Mouse (Mus musculus) cerebellum, adult 9-11 months (tissue): ENCODE data around the gene Nol9.

Experiments used
- DNase-seq: peaks from one replicate; pipeline ENCODE4 v3.0.0; 2022

The Nol9 gene

DNA sequence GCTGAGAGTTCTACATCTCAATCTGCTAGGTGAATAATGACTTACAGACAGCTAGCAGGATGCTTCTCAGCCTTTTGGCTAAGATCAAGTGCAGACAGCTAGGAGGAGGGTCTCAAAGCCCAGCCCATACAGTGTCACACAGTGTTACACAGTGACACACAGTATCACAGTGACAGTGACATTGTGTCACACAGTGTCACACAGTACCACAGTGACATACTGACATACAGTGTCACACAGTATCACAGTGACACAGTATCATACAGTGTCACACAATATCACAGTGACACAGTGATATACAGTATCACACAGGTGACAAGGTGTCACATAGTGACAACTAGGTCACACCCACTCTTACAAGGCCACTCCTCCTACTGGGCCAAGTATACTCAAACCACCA is 28.2 kb downstream of the Nol9 start:
- no peak for DNase-seq

DNA sequence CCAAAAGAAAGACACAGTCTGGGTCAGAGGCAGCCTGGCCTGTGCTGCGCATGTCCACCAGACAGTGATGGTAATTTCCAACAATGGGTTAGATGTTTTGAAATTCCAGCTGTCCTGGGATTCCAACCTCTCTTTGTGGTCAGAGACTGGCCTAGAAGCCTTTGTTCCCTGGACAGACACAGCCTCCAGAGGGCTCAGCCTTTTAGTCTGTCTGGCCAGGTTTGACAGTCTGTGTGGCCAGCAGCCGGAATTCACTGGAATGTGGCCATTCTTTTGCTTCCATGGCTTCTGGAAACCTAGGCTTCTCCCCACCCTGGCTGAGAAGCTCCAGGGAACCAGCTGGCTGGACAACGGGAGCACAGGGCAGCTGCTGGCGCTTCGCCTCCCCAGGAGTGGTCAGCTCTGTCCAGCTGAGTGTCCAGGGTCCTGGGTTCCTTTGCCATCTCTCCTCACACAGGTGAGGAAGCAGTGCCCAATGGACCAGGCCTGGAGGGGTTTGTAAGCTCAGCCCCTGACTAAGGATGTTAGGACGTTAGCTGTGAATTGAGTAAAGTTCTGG is 29.1 kb downstream of the Nol9 start:
- DNase-seq: no peak

DNA sequence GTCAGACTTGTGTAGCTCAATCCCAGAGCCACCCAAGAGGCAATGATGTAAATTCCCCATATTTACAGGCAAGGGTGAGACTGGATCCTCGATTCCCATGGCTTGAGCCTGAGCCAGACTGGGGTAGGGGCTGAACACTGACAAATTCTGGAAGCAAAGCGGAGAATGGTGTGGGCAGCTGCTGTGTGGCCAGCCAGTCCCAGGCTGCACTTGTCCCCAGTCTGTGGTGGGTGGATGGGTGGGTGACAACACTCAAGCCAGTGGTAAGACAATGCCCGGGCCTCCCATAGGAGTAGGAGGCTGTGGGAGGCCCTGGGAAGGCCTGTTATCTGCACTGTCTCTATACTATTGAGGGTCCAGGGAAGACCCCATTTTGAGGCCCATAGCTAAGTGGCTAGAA is 30.1 kb downstream of the Nol9 start:
- DNase-seq: no peak

DNA sequence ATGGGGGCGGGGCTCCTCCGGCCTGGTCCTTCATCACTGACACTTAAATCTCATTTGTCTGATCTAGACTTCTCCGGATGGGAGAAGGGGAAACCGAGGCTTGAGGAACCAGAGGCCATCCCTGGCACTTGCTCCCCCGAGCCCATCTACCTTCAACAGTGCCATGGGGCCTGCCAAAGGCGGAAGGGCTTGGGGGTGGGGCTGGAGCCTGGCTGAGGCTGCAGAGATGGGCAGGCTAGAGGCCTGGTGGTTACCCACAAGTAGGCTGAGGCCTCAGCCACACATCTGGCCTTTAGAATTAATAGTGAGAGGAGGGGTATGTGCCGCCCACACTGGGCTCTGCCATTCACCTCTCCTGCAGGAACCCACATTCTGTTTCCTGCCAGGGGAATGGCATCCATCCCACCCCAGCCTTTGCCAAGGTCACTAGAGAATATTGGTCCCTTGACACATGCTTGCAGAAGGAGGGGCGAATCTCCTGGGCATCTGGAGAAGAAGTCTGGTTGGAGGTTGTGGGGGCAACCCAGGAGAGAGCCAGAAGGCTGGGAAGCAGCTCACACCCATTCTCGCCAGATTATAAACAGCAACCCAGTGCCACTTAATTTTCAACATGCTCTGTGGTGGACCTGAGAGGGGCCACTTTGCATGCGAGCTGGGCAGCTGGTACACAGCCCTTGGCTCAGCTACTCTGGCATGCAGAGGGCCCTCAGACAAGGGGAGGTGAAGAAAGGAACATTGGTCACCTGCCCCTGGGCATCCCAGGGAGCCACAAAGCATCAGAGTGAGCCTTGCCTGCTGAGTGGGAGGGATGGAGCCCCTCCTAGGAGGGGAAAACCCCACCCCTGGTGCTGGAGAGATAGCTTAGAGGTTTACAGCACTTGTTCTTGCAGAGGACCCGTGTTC is 31.6 kb downstream of the Nol9 start:
- DNase-seq: no peak

DNA sequence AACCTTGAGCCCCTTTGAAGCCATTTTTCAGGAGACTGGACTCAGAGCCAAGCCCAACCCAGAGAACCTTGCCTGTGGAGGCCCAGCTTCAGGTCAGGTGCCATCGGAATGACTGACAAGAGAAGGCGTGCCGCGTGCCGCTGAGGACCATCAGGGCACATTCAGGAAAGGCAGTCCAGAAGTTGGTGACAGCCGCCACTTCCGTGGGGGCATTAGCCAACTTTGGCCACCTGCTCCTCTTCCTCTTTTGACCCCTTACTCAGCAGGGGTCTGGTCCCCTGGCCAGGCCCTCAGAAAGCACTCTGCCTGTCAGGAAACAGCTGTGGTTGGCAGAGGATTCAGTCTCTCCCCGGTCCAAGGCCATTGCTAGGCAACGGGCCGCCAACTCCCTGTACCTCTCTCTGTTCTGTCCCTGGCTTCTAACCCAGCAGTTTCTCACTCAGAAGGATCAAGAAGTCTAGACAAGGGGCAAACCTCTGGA is 33.0 kb downstream of the Nol9 start, which contains the start of gene Plekhg5:
Gene Plekhg5, plus strand, starts transcription at position 378 of the 481 bp plus-strand sequence.
- DNase-seq: no peak

DNA sequence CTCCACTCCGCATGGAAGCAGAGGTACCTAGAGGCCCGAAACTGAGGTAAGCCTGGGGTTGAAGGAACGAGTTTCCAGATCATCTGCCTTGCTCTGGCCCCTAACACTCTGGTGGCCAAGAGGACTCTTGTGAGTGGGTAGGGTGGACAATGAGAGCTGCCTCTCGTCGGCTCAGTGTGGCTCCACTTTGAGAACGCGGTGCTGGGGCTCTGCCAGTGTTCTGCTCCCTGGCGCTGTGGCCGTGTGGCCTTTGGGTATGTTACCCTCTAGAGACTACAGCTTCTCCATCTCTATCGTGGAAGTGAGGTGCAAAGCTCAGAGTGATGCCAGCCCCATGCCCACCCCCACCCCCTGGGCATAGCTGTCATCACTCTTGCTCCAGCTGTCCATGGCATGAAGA is 33.5 kb downstream of the Nol9 start:
- no peak for DNase-seq

DNA sequence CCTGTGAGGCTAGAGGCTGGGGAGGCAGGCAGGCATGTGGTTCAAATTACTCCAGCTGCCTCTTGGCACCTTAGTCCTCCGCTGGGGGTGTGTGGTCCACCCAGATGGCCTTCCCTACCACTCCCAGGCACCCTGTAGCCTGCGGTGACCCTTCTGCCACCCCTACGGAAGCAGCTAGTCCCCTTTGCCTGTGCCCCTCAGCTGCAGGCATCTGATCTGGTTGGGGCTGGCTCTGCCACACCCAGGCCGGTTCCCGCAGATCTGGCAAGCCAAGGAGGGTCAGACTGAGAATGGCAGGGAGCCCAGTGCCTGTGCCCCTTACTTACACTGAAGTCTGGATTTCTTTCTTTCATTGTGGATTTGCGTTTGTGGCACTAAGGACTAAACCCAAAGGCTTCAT is 34.6 kb downstream of the Nol9 start:
- DNase-seq: no peak

DNA sequence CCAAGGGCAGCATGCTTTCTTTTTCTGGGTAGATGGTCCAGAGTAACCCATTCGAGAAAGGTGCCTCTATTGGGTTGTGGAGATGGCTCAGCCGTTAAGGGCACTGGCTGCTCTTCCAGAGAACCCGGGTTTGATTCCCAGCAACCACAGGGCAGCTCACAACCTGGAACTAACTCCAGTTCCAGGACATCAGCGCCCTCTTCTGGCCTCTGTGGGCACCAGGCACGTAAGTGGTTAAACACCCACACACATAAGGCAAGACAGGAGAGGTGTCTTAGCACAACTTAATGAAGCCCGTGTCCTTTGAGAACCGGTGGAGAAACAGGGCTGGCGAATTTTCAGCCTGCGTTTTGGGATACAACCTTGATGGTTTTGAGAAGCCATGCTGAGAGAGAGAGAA is 35.4 kb downstream of the Nol9 start:
- no peak for DNase-seq

DNA sequence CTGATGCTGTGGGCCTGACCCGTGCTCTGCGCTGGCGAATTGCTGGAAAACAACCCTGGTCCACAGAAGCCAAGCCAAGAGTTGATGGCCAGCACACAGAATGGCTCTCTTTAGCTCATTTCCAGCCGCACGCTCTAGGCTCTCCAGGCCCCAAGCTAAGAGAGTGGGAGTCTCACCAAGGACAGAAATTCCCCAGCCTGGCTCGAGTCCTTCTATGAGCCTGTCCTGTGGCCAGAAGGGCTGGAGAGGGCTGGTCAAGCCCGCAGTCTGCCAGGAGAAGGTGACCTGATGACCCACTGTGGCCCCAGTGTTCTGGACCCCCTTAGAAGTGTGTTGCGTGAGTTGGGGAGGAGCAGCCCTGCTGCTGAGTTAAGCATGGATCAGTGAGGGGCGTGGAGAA is 38.1 kb downstream of the Nol9 start:
- DNase-seq: no peak

DNA sequence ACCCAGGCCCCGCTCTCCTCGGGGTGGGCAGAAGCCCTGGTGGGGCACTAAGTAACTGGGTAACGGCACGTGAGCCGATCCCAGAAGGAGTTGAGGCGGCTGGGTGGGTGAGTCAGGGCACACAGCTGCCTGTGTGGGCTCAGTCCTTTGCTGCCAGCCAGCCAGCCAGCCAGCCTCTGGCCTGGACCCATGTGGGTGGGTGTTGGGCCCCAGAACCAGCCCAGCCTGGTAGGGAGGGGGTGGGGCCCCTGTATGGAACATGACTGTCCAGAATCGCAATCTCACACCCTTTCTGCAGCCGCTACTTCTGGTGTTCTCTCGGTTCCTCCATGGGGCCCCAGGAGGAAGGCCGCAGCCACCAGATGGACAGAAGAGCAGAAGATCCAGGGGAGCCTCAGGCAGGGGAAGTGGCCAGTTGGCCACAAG is 39.0 kb downstream of the Nol9 start:
- DNase-seq: no peak

DNA sequence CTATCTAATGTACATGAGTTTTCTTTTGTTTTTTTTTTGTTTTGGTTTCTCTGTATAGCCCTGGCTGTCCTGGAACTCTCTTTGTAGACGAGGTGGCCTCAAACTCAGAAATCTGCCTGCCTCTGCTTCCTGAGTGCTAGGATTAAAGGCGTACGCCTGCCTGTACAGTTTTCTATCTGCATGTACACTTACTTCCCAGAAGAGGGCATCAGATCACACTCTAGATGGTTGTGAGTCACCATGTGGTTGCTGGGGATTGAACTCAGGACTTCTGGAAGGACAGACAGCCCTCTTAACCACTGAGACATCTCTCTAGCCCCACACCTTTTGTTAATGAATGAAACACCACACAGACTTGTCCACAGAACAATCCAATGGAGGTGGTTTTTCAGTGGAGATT is 40.1 kb downstream of the Nol9 start:
- no peak for DNase-seq

DNA sequence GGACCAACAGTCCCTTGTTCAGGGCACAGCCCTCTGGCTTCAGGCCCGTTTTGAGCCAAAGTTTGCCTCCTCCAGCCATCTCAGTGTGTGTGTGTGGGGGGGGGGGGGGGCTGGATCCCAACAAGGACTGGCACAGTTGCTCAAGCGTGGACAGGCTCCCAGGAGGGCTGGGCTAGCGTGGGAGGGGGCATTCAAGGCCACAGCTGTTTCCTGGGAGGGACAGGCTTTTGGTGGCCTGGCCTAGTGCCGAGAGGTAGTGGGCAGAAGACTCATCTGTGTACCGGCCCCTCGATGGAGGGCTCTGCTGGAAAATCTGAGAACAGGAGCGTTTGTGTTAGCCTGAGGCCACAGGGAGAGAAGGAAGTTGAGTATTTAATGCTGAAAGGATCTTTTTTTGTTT is 40.8 kb downstream of the Nol9 start:
- DNase-seq: no peak

DNA sequence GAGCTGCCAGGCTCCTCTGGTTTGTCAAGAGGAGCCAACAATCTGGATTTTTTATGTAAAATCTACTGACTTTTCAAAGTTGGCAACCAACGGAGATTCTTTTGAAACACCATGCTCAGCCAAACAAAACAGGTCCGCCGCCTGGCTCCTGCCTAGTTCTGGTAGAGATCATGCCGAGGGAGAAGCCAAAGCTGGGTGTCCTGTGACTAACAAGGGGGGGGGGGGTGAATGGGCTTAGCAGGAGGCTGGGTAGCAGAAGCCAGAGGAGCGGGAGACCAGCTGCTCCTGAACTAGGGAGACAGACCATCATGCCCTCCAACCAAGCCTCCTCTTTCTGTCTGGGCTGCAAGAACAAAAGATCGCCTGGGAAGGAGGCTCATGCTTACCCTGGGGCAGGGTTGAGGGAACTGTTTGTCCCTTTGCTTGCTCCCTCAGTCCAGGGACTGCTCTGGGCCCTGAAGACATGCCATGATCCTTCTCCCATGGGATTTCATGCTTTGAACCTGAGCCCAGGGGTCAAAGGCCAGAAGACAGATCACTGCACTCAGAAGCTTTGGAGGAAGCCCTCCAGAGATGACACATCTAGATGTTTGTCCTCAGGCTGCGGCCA is 44.6 kb downstream of the Nol9 start:
- no peak for DNase-seq

DNA sequence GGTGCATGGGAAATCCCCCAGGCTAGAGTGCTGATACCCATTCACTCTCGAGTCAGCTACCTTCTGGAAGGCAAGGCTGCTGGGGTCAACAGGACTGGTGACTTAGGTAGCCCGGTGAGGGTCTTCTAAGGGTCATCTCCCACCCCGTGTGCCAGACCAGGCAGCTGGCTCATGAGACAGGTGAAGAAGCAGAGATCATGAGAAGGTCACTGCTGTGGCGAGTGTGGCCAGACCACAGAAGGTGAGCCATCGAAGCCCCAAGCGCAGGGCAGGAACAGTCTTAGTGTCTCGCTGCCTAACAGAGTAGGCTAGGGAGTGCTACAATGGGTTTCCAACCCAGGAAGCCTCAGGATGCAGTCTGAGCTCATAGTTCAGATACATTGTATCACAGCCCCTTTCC is 45.5 kb downstream of the Nol9 start:
- no peak for DNase-seq

DNA sequence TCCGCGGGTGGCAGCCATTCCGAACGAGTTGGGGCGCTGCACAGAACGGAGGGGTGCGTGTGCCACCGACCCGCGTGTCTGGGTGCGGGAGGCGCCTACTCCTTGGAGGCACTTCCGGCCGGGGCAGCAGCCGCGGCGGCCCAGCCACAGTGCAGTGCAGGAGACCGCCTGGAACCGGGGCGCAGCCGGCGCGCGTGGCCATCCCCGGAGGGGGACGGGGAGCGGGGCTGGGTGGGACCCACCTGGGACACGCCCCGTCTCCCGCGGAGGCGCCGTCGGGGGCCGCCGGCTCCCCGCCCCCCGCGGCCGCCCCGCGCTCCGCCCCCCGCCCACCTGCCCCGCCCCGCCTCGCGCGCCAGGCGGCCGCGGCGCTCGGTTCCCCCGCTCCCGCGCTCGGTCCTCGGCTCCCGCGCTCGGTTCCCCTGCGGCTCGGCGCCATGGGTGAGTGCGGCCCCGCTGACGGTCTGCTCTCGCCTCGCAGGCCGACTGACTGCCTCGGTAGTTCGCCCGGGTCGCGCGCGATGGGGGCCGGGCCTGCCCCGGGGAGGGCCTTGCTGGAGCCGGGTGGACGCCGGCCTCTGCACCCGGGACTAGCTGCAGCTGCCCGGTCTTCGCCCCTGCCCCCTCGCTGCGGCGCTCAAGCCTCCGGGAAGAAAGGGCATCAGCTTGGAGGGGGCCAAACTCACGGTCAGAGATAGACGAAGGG is 47.5 kb downstream of the Nol9 start:
- no peak for DNase-seq

DNA sequence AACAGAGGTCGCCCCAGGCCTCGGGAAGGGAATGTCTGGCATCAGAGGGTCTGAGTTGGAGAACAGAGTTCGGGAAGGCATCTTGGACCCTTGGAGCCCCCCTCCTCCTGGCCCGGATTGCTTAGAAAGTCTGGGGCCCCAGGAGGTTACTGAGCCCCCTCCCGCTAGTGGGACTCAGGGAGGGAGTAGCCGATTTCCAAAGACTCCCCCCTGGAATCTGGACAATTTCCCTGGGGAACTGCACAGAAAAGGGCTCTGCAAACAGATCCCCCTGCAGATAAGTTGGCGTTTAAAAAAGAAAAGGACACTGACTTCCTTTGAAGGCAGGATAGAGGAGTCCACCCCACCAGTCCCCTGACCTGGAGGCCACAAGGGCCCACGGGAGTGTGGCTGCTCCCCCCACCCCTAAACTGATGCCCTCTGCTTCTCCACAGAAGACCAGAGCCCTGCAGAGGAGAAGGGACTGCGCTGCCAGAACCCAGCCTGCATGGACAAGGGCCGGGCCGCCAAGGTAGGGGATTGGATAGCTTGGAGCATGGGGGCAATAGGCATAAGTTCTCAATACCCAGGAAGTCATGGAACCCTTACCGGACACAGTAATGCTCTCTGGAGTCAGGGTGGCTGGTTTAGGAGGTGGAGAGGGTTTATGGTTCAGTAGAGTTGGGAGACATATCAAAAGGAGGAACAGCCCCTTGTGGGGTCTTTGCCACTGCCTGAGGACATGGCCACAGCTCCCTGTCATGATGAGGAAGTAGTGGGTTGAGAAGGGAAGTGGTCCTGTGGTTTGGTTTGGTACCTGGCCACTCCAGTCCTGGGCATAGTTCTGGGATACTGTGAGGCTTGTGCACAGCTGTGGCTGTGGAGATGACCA is 48.3 kb downstream of the Nol9 start:
- DNase-seq: no peak

DNA sequence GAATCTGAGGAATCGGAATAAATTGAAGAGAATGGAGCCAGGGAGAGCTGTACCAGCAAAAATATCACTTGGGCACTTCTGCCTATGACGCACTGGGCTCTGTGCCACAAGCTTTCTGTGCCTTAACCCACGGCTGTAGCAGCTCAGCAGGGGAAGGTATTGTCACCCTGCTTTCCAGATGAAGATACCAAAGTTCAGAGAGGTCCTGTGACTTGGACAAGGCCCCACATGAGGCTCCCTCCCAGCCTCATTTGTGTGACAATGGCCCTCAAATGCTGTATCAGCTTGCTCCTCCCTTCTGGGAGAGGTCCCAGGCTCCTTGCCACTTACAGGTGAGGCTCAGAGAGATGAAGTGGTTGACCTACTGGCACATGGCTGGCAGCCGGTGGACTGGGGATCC is 49.0 kb downstream of the Nol9 start:
- no peak for DNase-seq

DNA sequence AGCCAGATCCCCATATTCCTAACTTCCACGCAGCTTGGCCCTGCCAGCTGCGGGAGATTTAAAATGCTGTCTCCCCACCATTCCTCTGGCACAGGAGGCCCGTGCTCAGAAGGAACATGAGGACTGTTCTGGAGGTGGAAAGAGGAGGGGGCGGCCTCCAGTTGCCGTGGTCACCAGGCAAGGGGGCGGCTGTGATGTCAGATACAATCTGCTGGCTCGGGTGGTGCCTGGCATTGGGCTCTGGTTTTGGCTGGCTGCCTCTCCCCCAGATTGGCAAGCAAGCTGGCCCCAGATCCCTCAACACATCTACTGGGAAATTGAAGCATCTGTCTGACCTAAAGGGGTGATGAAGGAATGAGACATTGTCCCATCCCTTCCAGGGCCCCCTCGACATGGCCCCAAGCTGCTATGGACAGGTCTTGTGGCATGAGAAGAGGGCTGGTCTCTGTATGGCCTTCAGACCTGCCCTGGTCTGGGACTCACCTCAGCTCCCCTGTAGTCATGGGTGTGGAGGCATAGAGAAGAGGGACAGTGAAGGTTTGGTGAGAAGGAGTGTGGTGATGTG is 49.5 kb downstream of the Nol9 start:
- DNase-seq: no peak

DNA sequence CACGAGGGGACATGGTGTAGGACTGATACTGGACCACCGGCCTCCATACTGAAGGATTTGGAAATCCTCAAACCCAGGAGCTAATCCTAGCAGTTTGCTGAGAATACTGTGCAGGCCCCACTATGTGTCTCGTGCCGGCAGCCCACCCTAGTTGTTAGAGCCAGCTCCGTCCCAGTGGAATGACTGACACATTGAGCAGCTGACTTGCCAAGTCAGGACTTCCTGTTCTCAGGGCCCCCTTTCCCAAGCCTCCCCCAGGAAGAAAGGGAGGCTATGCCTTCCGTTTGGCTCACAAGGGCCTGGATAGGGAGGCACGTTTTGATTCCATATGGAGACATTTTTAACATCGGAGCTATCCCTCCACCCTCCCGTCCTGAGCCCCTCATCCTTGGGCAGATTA is 51.1 kb downstream of the Nol9 start:
- no peak for DNase-seq

DNA sequence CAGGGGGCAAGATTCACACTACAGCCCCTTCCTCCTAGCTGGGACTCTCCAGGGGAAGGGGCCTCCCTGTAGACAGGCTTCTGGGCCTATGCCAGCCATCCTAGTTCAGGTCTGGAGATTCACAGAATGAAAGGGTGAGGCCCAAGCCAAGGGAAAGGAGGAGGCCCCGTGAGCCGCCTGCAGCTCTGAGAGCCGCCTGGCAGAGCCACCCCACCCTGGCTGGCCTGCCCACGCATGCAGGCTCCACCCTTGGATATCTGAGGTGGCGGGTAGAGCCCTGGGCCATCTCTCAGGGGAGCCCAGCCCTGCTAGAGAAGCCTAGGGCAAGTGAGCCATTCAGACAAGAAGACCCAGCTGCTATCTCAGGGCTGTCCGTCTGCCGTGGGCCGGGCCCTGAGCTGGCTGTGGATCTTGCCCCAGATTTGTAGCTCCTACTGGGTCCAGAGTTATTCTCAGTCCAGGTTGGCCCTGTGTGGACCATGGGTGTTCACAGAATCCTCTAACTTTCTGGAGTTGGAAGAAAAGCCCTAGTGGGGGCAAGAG is 53.7 kb downstream of the Nol9 start:
- DNase-seq: no peak

DNA sequence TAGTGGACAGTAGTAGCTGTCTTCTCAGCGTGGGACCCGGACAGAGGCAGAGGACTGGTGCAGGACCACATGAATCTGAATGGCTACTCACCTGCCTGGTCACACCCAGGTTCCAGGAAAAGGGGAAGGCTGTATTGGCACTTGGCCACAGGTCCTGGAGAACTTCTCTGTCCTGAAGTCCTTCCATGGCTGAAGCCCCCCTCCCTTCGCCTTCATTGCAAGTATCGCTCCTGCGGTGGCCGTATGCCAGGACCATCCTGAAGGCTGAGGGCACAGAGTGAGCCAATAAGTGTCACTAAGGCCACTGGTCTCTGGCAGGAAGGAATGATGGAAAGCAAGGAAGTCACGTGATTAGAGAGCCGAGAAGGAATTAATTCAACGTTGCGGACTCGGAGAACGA is 55.1 kb downstream of the Nol9 start:
- no peak for DNase-seq
